Mouse (Mus musculus) liver, postnatal 0 days (tissue): Measurements from ENCODE around the gene Paqr6. TPM values are rescaled to one million over a fixed set of nuclear protein-coding genes. Genes with fewer than 3 reads are reported as not detected.

ENCODE experiments used
- ATAC-seq: fragments of 200-750 bp; cut with Nextera tagmentation; 2 replicates; pipeline ENCODE4 v1.8.0; 2017; ENCODE audit warnings: mild to moderate bottlenecking, moderate library complexity
- DNase-seq: peaks from one replicate; pipeline ENCODE4 v3.0.0-alpha.2; 2016
- H3K27ac ChIP-seq: fragments of 300-500 bp; sonication (generic); 2 replicates; pipeline ENCODE4 v1.5.1; 2014; ENCODE audit warnings: antibody characterized with exemption, moderate library complexity, mild to moderate bottlenecking, low read depth
- H3K27me3 ChIP-seq: fragments of 300-500 bp; sonication (generic); 2 replicates; pipeline ENCODE4 v1.6.1; 2014; ENCODE audit warnings: low read length, control low read depth, mixed read lengths; ENCODE audit not compliant: insufficient read depth
- H3K36me3 ChIP-seq: fragments of 300-500 bp; sonication (generic); replicated peaks from 2 replicates; pipeline ENCODE4 v1.6.1; 2014; ENCODE audit warnings: mild to moderate bottlenecking, control low read depth, low read length, moderate library complexity, mixed read lengths; ENCODE audit not compliant: insufficient read depth
- H3K4me1 ChIP-seq: fragments of 300-500 bp; sonication (generic); 2 replicates; pipeline ENCODE4 v1.6.1; 2014; ENCODE audit warnings: antibody characterized with exemption, mild to moderate bottlenecking, control low read depth; ENCODE audit not compliant: insufficient read depth
- H3K4me2 ChIP-seq: fragments of 300-500 bp; sonication (generic); 2 replicates; pipeline ENCODE4 v1.6.1; 2014; ENCODE audit warnings: low read depth, mild to moderate bottlenecking, low read length, moderate library complexity, mixed read lengths
- H3K4me3 ChIP-seq: fragments of 300-500 bp; sonication (generic); 2 replicates; pipeline ENCODE4 v1.5.1; 2014; ENCODE audit warnings: low read depth, low read length
- H3K9ac ChIP-seq: fragments of 300-500 bp; sonication (generic); replicated peaks from 2 replicates; pipeline ENCODE4 v1.6.1; 2014; ENCODE audit warnings: mild to moderate bottlenecking, moderate library complexity
- H3K9me3 ChIP-seq: fragments of 300-500 bp; sonication (generic); 2 replicates; pipeline ENCODE4 v1.6.1; 2016; ENCODE audit warnings: mild to moderate bottlenecking, control low read depth, low read length, mixed read lengths
- CTCF ChIP-seq: sonication (generic); IDR thresholded peaks from 2 replicates; pipeline ENCODE4 v1.5.1; 2016; ENCODE audit warnings: antibody characterized with exemption, low read depth
- EP300 ChIP-seq: IDR thresholded peaks from 2 replicates; pipeline ENCODE4 v1.6.1; 2016; ENCODE audit warnings: antibody characterized with exemption, low read depth, mild to moderate bottlenecking
- whole genome bisulfite sequencing: fragments of 180-500 bp; shearing (Covaris S2); extraction: QIAGEN DNeasy Blood & Tissue Kit; methylation state at CpG from one replicate; pipeline ENCODE4 v1.1.7; 2014; ENCODE audit not compliant: insufficient replicate concordance; 5-methylcytosine and 5-hydroxymethylcytosine counted together
- polyA plus RNA-seq: library from polyadenylated mRNA; unstranded; fragments of >200 nt; fragmentation: Nextera tagmentation; extraction: Ambion mirVana; gene quantifications from 2 replicates; pipeline ENCODE4 v1.2.1, GENCODE M21; 2015

The Paqr6 gene
- polyA plus RNA-seq, 1 experiment from 2014 or later = 2.0 TPM

DNA sequence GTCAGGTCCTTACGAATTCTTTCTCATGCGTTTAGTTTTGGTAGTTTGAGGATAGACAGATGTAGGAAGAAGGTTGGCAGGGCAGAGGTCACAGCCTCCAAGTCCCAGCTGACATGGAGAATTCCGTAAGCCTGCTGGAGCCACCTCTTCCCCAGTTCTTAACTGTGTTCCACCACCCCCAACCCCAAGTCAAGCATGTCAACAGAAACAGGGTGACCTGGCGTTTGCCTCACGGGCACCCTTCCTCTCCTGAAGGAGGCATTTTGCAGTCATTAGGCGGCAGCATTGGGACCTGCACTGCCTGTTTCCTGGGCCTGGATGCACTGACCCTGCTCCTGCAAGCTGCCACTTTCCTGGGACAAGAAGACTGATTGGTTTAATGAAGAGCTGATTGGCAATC, 53.6 kb downstream of the Paqr6 start:
- DNase-seq (no peak), ATAC-seq (no peak)
- H3K4me1 ChIP-seq = peaks cover 40% of the 10 kb centered on the region
- H3K27ac ChIP-seq = no peak overlapping the region
- no peaks in the 10 kb centered on the region for H3K27me3 ChIP-seq
- no peak overlapping the region for H3K4me2 ChIP-seq
- H3K9ac ChIP-seq = no peak overlapping the region
- no peaks in the 10 kb centered on the region for H3K9me3 ChIP-seq
- H3K4me3 ChIP-seq = no peak overlapping the region
- TF ChIP-seq EP300 (no peak), CTCF (no peak)
- H3K36me3 ChIP-seq = peaks cover 52% of the 10 kb centered on the region
- WGBS = 78% methylated on average over 6 of the region's 6 CpGs

Other genes with a start within 250 kb of the Paqr6 start
- 5.7 and 6.4 TPM in 2 replicates for gene Mef2d, start 222.2 kb upstream of the Paqr6 start, polyA plus RNA-seq
- 6.5 and 7.0 TPM in 2 replicates for gene Rhbg, start 109.9 kb upstream of the Paqr6 start, polyA plus RNA-seq
- gene Gm38392, start 77.4 kb upstream of the Paqr6 start, polyA plus RNA-seq = 0.64 and 1.0 TPM in 2 replicates
- gene Tsacc, start 67.6 kb upstream of the Paqr6 start, polyA plus RNA-seq = 6.2 and 7.0 TPM in 2 replicates
- gene Cct3, start 67.5 kb upstream of the Paqr6 start, polyA plus RNA-seq = 138 and 151 TPM in 2 replicates
- 111 and 114 TPM in 2 replicates for gene Glmp, start 39.6 kb upstream of the Paqr6 start, polyA plus RNA-seq
- 1.4 TPM in 2 replicates for gene Tmem79, start 28.4 kb upstream of the Paqr6 start, polyA plus RNA-seq
- gene Smg5, start 28.3 kb upstream of the Paqr6 start, polyA plus RNA-seq = 9.9 and 11.8 TPM in 2 replicates
- 0.43 and 0.62 TPM in 2 replicates for gene Bglap3, start 8.2 kb downstream of the Paqr6 start, polyA plus RNA-seq
- gene Bglap2, start 14.1 kb downstream of the Paqr6 start, polyA plus RNA-seq = not detected in 2 replicates
- gene Bglap, start 19.9 kb downstream of the Paqr6 start, polyA plus RNA-seq = not detected in 2 replicates
- gene Pmf1, start 45.7 kb downstream of the Paqr6 start, polyA plus RNA-seq = 59.5 and 64.3 TPM in 2 replicates
- gene Slc25a44, start 60.6 kb downstream of the Paqr6 start, polyA plus RNA-seq = 9.0 and 9.2 TPM in 2 replicates
- gene Sema4a, start 96.6 kb downstream of the Paqr6 start, polyA plus RNA-seq = 27.3 and 30.0 TPM in 2 replicates
- 68.4 and 73.4 TPM in 2 replicates for gene Lmna, start 145.4 kb downstream of the Paqr6 start, polyA plus RNA-seq
- 0.37 and 0.51 TPM in 2 replicates for gene Mex3a, start 167.8 kb downstream of the Paqr6 start, polyA plus RNA-seq
- 0.13 and 0.29 TPM in 2 replicates for gene Rab25, start 183.7 kb downstream of the Paqr6 start, polyA plus RNA-seq
- gene Lamtor2, start 188.5 kb downstream of the Paqr6 start, polyA plus RNA-seq = 104 and 106 TPM in 2 replicates
- 12.5 and 13.5 TPM in 2 replicates for gene Ubqln4, start 189.2 kb downstream of the Paqr6 start, polyA plus RNA-seq
- gene Ssr2, start 211.3 kb downstream of the Paqr6 start, polyA plus RNA-seq = 141 and 155 TPM in 2 replicates
- gene Arhgef2, start 241.4 kb downstream of the Paqr6 start, polyA plus RNA-seq = 13.7 and 13.8 TPM in 2 replicates